Mouse (Mus musculus) natural killer cell, adult 2 months (primary cell): ENCODE data around the gene Pum1.
"Not testable (repeated sequence)": the region's sequence is repeated elsewhere in the genome, so short reads cannot be mapped to it uniquely, and the experiment has no call there.

Source experiments
- DNase-seq, 2 experiments: peaks; one replicate each; pipeline ENCODE4 v3.0.0; 2022; ENCODE audit warnings: low spot score in 2 of 2

Pum1 gene

DNA sequence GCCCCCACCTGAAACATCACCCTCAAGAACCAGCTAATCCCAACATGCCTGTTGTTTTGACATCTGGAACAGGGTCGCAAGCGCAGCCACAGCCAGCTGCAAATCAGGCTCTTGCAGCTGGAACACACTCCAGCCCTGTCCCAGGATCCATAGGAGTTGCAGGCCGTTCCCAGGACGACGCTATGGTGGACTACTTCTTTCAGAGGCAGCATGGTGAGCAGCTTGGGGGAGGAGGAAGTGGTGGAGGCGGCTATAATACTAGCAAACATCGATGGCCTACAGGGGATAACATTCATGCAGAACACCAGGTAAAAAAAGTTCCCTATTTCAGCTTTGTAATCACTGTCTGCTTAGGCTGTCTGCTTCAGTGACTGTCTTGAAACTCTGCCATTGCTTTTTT, 5.9 kb downstream of the Pum1 start:
- DNase-seq: peak in 1 of 2 experiments; percentile 29

DNA sequence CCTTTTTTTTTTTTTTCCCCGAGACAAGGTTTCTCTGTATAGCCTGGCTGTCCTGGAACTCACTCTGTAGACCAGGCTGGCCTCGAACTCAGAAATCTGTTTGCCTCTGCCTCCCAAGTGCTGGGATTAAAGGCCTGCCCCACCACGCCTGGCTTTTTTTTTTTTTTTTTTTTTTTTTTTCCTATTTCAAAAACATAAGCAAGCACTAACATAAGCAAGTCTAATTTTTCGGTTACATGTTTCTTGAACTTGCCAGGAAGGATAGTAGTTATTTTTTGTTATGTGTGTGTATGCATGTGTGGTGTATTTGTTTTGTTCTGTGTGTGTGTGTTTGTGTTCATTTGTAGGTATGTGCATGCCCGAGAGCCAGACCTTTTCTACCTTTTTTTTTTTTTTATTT, 6.9 kb downstream of the Pum1 start:
- not testable (repeated sequence) for DNase-seq

DNA sequence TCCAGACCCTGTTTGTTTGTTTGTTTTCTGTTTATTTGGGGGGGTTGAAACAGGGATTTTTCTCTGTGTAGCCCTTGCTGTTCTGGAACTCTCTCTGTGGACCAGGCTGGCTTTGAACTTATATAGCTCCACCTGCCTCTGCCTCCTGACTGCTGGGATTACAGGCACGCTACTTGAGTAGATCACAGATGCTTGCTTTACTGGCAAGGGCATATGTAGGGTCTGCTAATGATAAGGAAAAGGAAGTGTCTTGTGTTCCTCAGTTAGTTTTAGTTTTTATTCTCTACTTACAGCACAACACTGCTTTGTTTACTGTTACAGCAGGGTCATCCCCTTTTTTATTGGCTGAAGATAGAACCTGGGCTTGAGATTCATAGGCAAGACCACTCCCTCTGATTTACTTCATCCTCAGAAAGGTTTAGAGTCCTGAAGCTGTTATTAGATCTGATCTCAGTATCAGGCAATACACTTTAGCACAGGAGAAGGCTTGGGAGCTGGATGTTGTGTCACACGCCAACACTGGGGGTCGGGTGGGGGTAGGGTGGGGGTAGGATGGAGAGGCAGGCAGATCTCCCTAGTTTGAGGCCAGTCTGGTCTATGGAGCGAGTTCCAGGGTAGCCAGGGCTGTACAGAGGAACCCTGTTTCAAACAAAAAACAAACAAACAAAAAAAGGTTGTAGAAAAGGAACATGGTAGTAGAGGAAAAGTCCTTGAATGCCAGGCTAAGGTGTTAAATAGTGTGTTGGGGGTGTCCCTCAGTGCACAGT, 8.1 kb downstream of the Pum1 start:
- no peak for DNase-seq

DNA sequence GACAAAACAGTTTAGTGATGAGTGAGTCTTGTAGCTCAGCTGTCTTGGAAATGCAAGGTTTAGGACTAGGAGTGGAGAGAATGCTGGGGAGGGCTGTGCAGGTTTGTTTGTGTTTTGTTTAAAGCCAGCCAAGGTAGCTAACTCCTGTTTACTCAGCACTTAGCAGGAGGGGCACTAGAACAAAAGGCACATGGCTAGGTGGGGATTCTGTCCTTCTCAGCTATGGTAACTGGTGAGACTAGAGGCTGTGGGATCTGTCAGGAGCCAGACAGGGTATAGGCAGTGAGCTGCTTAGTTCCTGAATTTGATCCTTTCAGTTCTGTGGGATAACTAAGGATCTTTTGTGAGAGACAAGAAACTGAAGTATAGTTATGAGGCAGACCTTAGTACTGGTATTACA, 9.0 kb downstream of the Pum1 start:
- DNase-seq: no peak

DNA sequence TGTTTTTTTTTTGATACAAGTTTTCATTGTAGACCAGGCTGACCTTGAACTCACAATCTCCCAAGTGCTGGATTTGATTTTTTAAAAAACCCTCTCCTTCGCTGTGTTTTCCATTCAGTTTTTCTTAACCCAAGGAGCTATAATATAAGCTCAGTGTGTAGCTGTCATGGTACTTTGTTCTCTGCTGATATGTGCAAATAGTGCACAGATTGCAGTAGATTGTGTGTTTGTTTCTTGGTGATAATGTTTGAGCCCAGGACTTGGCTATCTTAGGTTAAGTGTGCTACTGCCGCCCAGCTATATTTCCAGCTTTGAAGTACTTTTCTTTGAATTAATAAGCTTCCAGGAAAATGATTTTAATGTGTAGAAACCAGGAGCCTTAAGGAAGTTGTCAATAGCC, 13.6 kb downstream of the Pum1 start:
- DNase-seq: no peak

DNA sequence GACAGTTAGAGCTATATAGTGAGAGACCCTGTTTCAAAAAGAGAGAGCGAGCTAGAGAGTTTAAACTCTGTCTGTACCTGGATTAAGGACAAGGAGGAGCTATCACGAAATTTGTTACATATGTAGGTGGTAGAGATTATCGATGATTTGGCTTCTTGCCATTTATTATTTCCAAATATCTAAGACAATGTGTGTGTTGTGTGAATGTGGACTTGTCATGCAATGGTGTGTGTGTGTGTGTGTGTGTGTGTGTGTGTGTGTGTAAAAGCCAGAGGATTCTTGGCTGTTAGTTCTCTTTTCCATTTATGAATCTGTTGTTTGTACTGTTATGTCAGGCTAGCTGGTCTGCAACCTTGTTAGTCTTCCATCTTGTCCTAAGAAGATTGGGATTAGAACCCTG, 15.0 kb downstream of the Pum1 start:
- DNase-seq: no peak

DNA sequence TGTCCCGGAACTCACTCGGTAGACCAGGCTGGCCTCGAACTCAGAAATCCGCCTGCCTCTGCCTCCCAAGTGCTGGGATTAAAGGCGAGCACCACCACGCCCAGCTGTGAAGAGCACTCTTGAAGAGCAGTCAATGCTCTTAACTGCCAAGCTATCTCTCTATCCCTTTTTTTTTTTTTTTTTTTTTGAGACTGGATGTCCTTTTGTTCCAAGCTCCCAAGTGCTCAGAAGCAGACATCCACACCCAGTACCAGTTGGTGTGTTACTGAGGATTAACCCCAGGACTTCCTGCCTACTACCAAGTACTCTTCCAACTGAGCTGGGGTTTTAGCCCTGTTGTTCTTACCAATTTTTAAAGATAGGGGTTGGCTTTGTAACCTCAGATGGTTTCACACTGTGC, 17.6 kb downstream of the Pum1 start:
- DNase-seq: no peak

DNA sequence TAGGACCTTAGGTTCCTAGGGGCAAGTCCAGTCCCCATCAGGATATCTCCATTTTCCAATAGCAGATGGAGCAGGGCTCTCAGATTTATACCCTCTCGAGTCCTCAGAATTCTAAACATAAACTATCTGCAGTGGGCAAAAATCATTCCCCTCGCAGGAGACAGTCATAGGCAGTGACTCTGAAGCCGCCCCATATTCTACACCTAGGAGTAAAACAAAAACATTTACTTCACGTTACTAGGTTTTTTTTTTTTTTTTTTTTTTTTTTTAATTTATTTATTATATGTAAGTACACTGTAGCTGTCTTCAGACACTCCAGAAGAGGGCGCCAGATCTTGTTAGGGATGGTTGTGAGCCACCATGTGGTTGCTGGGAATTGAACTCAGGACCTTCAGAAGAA, 19.9 kb downstream of the Pum1 start:
- DNase-seq: not testable (repeated sequence)

DNA sequence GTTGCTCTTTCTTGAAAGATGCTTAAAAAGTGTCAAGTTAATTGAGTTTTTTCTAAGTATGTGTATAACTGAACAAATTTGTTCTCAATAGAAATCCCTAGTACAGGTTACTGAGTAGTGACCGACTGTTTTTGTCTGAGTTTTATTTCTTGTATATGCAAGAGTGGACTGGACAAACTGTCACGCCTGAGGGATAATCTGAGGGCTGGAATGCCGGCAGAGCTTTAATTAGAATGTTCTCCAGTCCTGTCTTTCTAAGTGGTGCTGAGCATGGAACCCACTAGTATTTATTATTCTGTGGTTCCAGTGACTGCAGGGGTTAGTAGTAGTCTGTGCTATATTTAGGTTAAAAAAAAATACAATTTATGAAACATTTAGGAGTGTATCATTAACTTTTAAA, 30.8 kb downstream of the Pum1 start:
- DNase-seq: no peak

DNA sequence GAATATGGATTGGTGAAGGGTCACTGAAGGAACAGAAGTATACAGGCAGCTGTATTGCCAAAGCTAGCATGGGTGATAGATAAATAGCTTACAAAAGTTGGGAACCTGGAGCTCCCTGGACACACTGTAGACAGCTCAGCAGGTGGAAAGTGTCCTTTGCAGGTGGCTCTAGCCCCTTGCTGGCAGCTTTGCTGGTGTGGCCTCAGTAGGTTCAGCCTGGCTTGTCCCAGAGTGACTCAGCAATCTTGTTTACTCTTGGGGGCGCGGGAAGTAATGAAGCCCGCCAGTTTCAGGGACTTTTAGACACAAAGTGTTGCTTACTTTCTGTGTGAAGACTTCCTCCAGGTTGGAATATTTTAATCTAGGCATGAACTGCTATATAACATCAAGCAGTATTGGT, 31.9 kb downstream of the Pum1 start:
- DNase-seq: no peak

DNA sequence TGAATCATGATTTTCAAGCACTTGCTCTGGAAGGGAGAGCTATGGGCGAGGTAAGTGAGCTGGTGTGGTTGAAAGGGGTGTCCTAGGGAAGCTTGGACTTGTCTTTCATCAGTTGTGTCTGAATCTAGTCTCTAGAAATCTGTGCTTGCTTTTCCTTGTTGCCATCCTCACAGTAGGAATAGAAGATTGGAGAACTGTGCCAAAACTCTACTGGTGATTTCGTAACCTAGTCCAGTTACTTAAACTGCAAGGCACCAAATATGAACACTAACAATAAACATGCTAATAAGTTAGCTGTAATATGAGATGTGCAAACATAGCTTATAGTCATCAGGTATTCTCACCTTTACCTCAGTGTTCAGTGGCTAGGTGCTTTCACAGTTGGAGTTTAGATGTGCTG, 37.9 kb downstream of the Pum1 start:
- no peak for DNase-seq

DNA sequence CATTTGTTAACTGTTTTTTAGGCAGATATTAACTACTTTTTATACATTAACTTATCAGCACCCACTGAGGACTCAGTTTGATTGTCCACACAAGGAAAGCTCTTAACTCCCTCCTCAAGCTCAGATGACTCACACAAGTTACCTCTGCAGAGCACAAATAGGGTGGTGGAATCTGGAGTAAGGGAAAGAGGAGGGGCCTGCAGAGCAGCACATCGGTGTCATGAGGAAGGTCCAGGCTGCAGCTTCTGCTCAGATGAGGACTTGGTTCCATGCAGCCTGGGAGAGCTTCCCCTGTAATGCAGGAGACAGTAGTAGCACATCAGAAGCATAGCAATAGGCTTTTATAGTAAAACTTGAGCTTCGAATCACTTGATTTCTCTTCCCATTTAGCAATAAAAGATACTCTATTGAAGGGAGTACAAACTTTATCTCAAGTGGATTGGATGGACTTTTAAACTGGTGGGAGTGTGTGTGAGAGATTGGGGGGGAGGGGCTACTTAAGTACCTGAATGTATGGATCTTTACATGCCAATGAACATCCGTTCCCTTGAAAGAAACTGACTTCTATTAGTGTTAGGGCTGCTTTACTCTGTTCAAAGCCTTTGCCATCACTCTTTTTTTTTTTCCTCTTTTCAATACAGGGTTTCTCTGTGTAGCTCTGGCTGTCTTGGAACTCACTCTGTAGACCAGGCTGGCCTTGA, 39.9 kb downstream of the Pum1 start:
- no peak for DNase-seq

DNA sequence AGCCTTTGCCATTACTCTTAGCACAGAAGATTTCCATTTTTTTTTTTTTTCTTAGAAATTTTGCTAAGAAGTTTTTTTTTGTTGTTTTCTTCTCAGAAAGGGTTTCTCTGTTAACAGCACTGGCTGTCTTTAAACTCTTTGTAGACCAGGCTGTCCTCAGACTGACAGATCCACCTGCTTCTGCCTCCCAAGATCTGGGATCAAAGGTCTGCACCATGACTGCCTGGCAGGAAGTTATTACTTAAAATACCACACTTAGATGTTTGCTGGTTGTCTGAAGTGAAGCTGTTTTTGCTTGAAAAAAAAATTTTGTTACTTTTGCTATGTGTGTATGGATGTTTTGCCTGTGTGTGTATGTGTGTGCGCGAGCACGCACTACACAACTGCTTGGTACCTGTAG, 40.5 kb downstream of the Pum1 start:
- no peak for DNase-seq

DNA sequence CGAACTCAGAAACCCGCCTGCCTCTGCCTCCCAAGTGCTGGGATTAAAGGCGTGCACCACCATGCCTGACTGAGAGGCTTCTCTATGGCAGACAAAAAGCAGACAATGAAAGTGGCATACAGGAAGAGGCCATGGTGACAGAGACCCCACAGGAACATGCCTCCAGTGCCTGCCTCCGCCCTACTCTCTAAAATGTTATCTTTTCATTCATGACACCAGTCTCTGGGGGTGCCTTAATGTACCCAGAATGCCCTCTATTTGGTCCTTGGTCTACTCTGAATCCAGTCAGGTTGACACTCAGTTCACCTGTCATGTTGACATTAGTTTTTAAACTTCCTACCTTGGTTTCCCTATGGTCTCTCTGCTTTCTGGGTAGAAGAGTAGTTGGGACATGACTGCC, 41.5 kb downstream of the Pum1 start:
- DNase-seq: no peak

DNA sequence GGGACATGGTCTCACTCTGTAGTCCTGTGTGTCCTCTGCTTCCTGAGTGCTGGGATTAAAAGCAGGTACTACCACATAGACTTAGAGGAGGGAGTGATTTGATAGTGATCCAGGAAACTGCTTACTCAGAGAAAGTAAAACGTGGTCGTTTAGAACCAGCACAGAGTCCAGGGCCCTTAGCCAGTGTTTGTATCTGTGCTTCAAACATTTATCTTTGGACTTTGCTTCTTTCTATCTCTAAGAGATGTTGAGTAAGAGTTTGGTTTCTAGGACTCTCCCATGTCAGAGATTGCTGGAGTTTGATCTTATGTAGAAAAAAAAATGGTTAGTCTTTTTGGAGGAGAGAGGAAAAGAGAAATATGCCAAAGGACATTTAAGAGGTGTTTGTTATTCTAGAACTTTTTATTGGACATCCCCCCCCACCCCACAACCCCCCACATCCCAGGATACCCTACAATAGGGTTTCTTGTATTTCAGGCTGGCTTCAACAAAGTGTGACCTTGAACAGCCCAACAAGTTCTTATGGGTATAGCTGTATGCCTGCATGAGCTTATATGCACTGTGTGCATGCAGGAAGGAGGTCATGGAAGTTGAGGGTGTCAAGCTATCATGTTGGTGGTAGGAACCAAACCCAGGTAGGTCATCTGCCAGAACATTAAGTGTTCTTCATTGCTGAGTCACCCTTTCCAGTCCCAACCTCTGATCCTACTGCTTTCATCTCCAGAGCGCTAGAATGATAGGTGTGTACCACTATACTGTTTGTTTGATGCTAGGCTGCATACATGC, 43.3 kb downstream of the Pum1 start:
- DNase-seq: no peak

DNA sequence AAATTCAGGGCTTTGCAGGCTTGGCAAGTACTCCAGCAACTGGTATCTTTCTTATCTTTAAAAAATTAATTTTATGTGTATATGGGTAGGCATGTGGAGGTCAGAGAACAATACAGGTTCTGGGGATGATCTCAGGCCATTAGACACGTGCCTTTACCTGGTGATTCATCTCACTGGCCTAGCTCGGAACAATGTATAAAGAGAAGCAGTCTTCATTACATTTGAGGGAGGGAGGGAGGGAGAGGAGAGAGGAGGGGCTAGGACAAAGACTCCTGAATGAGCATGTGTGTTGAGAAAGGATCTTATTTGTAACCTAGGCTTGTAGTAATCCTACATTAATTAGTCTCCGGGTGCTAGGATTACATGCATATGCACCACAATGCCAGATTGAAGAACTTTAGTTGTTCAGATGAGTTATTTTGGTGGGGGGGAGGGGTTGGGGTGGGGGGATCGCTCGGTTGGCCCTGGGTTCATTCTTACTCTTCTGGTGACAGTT, 48.3 kb downstream of the Pum1 start:
- DNase-seq: no peak

DNA sequence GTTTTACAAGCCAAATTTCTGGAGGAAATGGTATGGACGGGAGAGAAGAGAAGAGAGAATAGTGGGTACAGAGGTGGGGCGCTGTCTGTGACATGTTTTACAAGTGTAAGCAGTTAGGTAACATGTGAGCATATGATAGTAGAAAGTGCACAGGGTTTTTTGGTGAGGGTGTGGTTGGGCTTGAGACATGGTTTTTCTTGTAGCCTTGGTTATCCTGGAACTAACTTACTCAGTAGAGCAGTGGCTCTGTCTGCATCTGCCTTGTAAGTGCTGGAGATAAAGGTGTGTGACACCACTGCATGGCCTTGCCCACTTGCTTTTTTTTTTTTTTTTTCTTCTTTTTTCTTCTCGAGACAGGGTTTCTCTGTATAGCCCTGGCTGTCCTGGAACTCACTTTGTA, 49.2 kb downstream of the Pum1 start:
- DNase-seq: no peak

DNA sequence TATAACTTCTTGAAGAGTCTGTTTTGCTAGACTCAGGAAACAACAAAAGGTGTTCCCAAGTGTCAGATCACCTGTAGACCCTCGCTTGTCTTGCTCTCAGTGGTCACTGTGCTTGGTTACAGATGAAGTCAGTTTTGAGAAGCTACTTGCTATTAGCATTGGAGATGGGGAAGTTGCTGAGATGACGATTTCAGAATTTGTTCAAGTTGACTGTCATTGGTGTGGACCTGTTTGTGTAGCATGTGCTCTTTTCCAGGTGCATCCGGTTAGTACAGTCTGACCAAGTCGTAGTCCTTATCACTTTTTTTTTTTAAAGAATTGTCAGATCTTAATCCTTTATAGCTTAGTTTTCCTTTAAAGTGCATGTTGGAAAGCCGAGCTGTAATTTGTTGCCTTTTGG, 50.3 kb downstream of the Pum1 start:
- DNase-seq: no peak

DNA sequence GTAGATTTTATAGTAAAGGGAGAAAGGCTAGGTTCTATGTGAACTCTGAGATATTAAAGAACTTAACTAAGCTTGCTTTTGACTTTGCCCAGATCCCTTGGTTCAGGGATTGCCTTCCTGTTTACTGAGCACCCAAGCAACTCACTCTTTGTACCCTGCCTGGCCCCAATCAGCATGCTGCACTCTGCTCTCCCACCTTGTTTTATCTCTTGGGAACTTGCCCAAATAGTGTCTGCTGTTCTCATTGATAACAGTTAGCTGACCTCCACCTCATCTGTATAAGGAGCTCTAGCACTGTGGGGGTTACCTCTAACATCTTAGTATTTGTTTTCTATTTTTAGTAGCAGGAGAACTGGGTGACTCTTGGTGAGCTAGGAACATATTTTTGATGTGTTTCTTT, 52.0 kb downstream of the Pum1 start:
- no peak for DNase-seq

DNA sequence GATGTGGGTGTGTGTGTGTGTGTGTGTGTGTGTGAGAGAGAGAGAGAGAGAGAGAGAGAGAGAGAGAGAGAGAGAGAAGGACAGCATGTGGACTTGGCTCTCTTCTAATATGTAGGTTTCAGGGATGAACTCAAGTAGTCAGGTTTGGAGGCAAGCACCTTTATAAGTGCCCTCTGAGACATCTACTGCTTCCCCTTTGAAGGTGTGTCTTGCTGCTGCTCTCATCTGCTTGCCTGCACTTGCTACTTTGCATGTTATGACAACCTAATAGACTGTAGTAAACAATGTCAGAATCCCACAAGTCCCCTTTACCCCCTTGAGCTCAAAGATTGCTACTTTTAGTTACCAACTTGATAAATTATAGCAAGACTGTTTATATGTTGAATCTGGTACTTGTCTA, 52.5 kb downstream of the Pum1 start:
- DNase-seq: no peak

DNA sequence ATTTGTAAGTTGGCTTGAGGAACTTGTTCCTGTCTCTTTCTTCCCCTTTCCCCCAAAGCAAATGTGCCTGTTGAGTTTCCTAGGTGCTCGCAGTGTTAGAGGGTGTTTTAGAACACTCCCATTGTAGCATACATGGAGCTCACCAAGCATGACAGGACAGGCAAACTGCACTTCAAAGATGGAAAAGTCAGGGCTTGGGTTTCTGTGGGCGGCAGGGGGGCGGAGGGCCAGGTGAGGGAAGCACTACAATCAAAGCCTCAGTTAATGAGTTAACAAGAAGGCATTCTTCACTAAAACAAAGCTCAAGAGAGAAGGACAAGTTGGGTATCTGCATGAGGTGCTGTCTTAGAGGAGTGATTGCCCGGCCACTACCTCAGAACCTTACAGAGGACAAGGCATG, 56.2 kb downstream of the Pum1 start:
- no peak for DNase-seq

DNA sequence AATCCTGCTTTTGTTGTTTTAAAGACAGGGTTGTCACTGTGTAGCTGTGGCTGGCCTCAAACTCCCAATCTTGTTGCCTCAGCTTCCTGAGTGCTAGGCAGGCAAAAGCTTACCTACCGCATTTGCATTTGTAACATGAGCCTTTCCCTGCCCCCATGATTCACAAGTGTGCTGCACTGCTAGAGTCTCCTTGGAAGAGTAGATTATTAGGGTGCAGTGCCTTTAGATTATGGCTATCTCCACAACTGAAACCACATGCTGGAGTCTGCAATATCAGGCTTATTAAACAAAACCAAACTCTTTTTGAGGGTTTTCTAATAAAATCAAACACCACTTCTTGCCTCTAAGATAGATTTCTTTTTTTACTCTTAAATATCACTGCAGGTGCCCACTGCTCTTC, 59.5 kb downstream of the Pum1 start:
- DNase-seq: no peak

DNA sequence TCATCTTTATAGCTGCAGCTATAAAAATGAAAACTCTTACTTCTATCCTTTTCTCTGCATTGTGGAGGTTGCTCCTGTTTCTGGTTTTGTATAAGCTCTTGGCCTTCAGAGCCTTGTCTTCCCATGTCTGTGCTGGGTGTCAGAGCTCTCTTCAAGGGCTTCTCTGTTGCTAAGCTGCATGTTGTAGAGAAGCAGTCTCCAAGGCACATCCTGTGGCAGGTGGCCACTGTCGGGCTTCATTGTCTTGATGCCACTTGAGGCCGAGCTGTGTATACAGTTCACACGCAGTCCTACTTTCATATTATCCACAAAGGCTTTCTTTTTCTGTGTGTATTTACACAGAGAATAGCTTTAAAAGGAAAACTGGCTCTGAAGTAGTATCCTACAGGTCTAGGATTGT, 63.0 kb downstream of the Pum1 start:
- no peak for DNase-seq
